Mouse (Mus musculus): ENCODE measurements around the gene Cyth2. TPM values are rescaled to one million over a fixed set of nuclear protein-coding genes. Genes with fewer than 3 reads are reported as not detected.

The Cyth2 gene
- polyA plus RNA-seq (2015; fragmentation: Nextera tagmentation; extraction: Ambion mirVana): 376 and 383 TPM in 2 replicates

GRCm38 (mm10) chr7:45813787-45814779 is at the start of gene Cyth2:
Cyth2 (minus strand) TSS chr7:45814581.
- under 1% methylated on average over 82 of the region's 92 CpGs for WGBS
- peak within 1 kb of the TSS; percentile 80 for H3K4me3 ChIP-seq
- peaks cover 28% of the 10 kb centered on the region for H3K4me1 ChIP-seq
- H3K9me3 ChIP-seq: no peaks in the 10 kb centered on the region
- no peaks in the 10 kb centered on the region for H3K27me3 ChIP-seq
- peak within 1 kb of the TSS; percentile 74 for H3K4me2 ChIP-seq (replicated peaks)
- H3K36me3 ChIP-seq: peaks cover 36% of the 10 kb centered on the region
- ATAC-seq (replicated peaks): peak; percentile 99
- H3K9ac ChIP-seq (replicated peaks): peak within 1 kb of the TSS; percentile 99
- H3K27ac ChIP-seq (replicated peaks): peak within 1 kb of the TSS; percentile 100

GRCm38 (mm10) chr7:45862804-45863203 is 48.4 kb upstream of the Cyth2 start:
- 90% methylated on average over 7 of the region's 7 CpGs for WGBS
- Histone ChIP-seq H3K4me3 (no peak overlapping the region), H3K27me3 (peaks cover 11% of the 10 kb centered on the region), H3K27ac (replicated peaks) (no peak overlapping the region), H3K9ac (replicated peaks) (no peak overlapping the region), H3K9me3 (no peaks in the 10 kb centered on the region), H3K4me1 (peaks cover 13% of the 10 kb centered on the region), H3K4me2 (replicated peaks) (no peak overlapping the region), H3K36me3 (no peaks in the 10 kb centered on the region)
- ATAC-seq (replicated peaks): no peak

DNA sequence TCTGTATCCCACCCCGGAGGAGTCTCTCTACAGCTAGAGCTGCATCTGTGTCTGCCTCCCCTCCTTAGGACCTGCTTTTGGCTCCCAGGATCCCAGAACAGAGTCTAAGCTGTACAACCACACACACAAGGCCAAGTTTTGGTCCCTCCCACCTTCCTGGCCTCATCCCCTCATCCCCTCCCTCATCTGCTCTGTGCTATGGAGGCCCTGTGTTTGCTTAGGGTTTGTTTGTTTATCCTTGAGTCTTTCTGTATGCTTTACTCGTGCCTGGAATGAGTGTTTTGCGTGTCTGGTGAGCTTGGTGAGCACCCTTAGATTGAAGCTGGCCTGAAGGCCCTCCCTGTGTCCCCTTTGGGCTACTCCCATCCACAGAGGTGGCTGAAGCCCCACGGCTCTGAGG is 44.6 kb upstream of the Cyth2 start:
- Histone ChIP-seq H3K9me3 (no peaks in the 10 kb centered on the region), H3K36me3 (no peaks in the 10 kb centered on the region), H3K27me3 (peaks cover 17% of the 10 kb centered on the region), H3K4me1 (peaks cover 12% of the 10 kb centered on the region), H3K4me2 (replicated peaks) (no peak overlapping the region), H3K27ac (replicated peaks) (no peak overlapping the region), H3K4me3 (no peak overlapping the region), H3K9ac (replicated peaks) (no peak overlapping the region)
- no peak for ATAC-seq (replicated peaks)
- 69% methylated on average over 4 of the region's 4 CpGs for WGBS

DNA sequence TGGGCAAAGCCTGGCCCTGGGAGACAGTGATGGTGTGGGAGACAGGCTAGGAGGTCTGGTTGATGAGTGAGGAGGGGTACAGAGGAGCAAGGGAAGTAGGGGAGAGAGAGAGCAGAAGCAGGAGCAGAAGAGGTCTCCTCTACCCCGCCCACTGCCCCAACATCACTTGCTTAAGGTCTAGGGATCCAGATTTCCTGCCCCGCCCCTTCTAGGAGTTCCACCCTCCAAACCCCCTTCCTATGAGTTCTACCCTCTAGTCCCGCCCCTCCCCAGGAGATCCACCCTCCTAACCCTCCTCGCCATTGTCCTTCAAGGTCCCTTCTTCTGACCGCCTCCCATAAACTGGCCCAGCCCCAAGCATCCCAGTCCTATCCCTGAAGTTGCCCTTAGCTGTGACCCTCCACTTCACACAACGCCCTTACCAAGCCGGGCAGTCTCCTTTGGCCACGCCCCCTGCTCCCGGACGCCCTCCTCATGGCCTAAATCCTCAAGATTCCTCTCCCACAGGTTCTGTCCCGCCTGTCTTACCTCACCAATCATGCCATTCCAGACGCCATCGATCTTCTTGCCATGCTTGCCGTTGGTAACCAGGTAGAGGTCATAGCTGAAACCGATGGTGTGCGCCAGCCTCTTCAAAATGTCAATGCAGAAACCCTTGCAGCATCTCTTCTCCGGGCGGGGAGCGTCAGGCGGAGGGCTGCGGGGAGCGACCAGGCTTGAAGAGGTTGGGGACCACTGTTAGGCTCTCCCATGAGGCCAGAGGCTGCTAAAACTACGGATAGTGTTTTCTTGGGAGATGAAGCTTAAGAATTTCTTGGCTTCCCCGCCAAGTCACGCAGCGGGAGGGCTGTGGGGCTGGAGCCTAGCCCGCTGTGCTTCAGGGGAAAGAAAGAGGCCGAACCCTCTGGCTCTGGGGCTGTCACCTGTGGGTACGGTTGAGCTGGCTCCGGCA is 42.8 kb upstream of the Cyth2 start:
- Histone ChIP-seq H3K9me3 (no peaks in the 10 kb centered on the region), H3K27me3 (peaks cover 14% of the 10 kb centered on the region), H3K4me3 (peak overlapping the region; percentile 33), H3K4me2 (replicated peaks) (peak overlapping the region; percentile 55), H3K27ac (replicated peaks) (no peak overlapping the region), H3K9ac (replicated peaks) (peak overlapping the region; percentile 40), H3K36me3 (no peaks in the 10 kb centered on the region), H3K4me1 (peaks cover 12% of the 10 kb centered on the region)
- ATAC-seq (replicated peaks): no peak; the same call in 1 of the 2 replicates
- 3% methylated on average over 30 of the region's 30 CpGs for WGBS

- Histone ChIP-seq H3K27me3 (peaks cover 9% of the 10 kb centered on the region; the same call in 1 of the 2 replicates), H3K9ac (replicated peaks) (no peak overlapping the region), H3K27ac (replicated peaks) (no peak overlapping the region), H3K4me1 (peaks cover 14% of the 10 kb centered on the region), H3K4me2 (replicated peaks) (no peak overlapping the region), H3K4me3 (no peak overlapping the region), H3K9me3 (no peaks in the 10 kb centered on the region), H3K36me3 (no peaks in the 10 kb centered on the region)
- ATAC-seq (replicated peaks): no peak
- 81% methylated on average over 12 of the region's 12 CpGs for WGBS
Measured at GRCm38 (mm10) chr7:45853089-45853488, 38.7 kb upstream of the Cyth2 start.

DNA sequence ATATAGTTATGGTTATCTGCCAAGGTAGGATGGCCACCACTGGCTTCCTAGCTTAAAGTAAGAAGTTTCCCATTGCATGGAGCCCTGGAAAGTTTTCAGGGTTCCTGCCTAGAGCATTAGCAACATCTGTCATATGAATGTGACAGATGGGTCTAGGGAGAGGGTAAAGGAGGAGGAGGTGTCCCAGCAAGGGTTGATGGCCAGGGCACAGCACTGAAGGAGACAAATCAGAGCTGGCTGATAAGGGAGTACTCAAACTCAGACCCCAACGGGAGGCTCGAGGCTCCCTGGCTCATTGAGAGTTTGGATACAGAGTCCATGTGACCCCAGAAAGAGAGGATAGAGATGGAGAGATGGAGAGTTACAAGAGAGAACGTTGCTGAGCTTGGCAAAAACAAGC is 36.3 kb upstream of the Cyth2 start:
- Histone ChIP-seq H3K4me2 (replicated peaks) (no peak overlapping the region), H3K4me1 (peaks cover 3% of the 10 kb centered on the region; the same call in 1 of the 2 replicates), H3K27me3 (no peaks in the 10 kb centered on the region), H3K36me3 (no peaks in the 10 kb centered on the region), H3K4me3 (no peak overlapping the region), H3K27ac (replicated peaks) (no peak overlapping the region), H3K9me3 (no peaks in the 10 kb centered on the region), H3K9ac (replicated peaks) (no peak overlapping the region)
- ATAC-seq (replicated peaks): no peak
- 92% methylated on average over 3 of the region's 3 CpGs for WGBS

DNA sequence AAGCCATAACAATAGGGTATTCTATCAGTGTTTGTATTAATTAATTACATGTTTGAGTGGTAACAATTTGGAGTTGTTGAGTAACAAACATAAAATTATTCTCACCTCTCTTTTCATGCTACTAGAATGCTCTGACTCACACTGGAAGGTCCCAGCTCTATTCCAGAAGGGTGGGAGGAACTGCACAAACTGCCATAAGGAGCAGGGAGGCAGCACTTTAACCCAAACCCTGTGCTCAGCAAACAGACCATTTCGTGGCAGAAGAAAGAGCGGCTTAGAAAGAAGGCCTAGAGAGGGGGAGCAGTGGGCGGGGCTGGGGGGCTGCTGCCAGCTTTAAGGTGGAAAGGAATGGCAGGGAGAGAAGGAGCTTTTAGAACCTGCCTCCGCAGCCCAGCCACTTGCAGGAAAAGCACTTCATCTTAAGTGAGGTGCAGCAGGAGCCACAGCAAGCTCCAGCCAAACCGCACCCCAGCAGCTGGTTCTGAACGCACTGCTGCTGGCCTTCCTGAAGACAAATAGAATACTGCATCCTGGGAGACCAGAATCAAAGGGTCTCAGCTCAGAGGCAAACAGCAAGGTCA is 34.2 kb upstream of the Cyth2 start:
- 2% methylated on average over 6 of the region's 6 CpGs for WGBS
- no peaks in the 10 kb centered on the region for H3K36me3 ChIP-seq
- H3K4me3 ChIP-seq: no peak overlapping the region
- peaks cover 3% of the 10 kb centered on the region; the same call in 1 of the 2 replicates for H3K4me1 ChIP-seq
- H3K27ac ChIP-seq (replicated peaks): no peak overlapping the region
- no peak overlapping the region for H3K4me2 ChIP-seq (replicated peaks)
- H3K9ac ChIP-seq (replicated peaks): no peak overlapping the region
- no peak for ATAC-seq (replicated peaks)
- H3K9me3 ChIP-seq: no peaks in the 10 kb centered on the region
- H3K27me3 ChIP-seq: no peaks in the 10 kb centered on the region

- Histone ChIP-seq H3K4me2 (replicated peaks) (no peak overlapping the region), H3K36me3 (no peaks in the 10 kb centered on the region), H3K27ac (replicated peaks) (no peak overlapping the region), H3K4me1 (no peaks in the 10 kb centered on the region), H3K9me3 (no peaks in the 10 kb centered on the region), H3K4me3 (no peak overlapping the region), H3K27me3 (no peaks in the 10 kb centered on the region), H3K9ac (replicated peaks) (no peak overlapping the region)
- no peak for ATAC-seq (replicated peaks)
- 88% methylated on average over 10 of the region's 10 CpGs for WGBS
Measured at GRCm38 (mm10) chr7:45842950-45843744, 28.8 kb upstream of the Cyth2 start.

DNA sequence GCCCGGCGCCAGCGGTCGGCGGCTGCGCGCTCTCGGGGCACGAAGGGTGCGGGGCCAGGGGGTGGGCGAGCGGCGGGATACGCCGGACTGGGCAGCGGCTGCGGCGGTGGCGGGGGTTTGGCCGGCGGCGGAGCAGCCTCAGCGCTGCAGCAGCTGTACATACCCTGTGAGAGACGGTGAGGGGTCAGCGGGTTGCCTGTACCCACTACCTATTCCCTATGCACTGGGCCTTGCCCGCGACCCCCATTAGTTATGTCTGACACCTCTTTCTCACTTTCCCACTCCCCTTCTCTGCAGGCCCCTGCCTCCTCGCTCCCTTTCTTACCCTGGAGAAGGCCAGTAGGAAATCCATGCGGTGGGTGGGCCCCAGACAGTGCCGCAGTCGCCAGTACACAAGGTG is 19.5 kb upstream of the Cyth2 start:
- Histone ChIP-seq H3K27me3 (peaks cover 56% of the 10 kb centered on the region), H3K4me2 (replicated peaks) (peak overlapping the region; percentile 34), H3K4me1 (peaks cover 31% of the 10 kb centered on the region), H3K9ac (replicated peaks) (0 out of 2 replicates have a peak overlapping the region, but pooled peaks have one; percentile 4), H3K9me3 (no peaks in the 10 kb centered on the region), H3K4me3 (peak overlapping the region; percentile 34), H3K36me3 (peaks cover 5% of the 10 kb centered on the region; the same call in 1 of the 2 replicates), H3K27ac (replicated peaks) (no peak overlapping the region)
- WGBS: 6% methylated on average over 18 of the region's 31 CpGs
- no peak for ATAC-seq (replicated peaks)

DNA sequence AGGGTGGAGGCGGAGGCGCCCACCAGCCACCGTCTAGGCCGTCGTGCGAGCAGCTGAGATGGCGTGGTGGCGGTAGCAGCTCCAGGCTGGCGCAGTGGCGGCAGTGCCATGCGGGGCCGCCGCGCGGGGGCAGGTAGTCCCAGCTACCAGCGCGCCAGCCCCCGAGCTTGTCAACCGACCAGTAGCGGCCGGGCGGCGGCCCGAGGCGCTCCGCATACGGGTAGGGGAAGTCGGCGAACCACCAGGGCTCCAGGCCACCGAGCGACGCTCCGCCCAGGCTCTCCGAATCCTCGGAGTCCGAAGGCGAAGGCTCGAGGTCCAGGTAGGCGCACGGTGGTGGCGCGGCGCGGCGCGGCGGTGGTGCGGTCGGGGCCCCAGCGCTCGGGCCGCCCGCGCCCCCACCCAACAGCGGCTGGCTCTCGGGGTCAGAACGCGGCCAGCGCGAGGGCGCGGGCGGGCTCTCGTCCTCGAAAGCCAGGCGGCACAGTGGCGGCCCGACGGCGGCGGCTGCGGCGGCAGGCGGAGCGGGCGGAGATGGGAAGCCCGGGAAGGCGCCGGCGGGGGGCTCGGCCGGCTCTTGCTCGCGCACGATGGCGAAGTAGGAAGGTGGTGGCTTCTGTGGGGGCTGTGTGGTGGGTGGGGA is 18.9 kb upstream of the Cyth2 start:
- H3K4me2 ChIP-seq (replicated peaks): peak overlapping the region; percentile 34
- no peak overlapping the region for H3K27ac ChIP-seq (replicated peaks)
- peak overlapping the region; percentile 4; the same call in 1 of the 2 replicates for H3K9ac ChIP-seq (replicated peaks)
- peaks cover 31% of the 10 kb centered on the region for H3K4me1 ChIP-seq
- H3K4me3 ChIP-seq: peak overlapping the region; percentile 34
- under 1% methylated on average over 67 of the region's 86 CpGs for WGBS
- ATAC-seq (replicated peaks): no peak
- H3K36me3 ChIP-seq: peaks cover 11% of the 10 kb centered on the region
- peaks cover 56% of the 10 kb centered on the region for H3K27me3 ChIP-seq
- H3K9me3 ChIP-seq: no peaks in the 10 kb centered on the region

All from forebrain, embryonic 15.5 days (tissue).